Comparison of ENCODE assay signal across 13 mouse cellular contexts in genomic region chr1:170438471-170439151, GRCm38 (mm10).
DNase-seq lines count a peak whose midpoint lies in the region; ATAC-seq and TF ChIP-seq lines count a peak whose summit lies in the region.
"Had no signal": no experiment of that assay in that cellular context is flagged by ENCODE, and none has a peak within 500 bp of the region (broad histone marks: within the 10 kb centered on the region; RNA-seq: fewer than 3 reads in every experiment).

No protein-coding gene starts in this region.

- H3K4me3 ChIP-seq in kidney, adult 2 months (ENCODE audit: insufficient read depth, low read depth, low read length), result no peak overlapping the region
- H3K4me3 ChIP-seq in forebrain, embryonic 14.5 days (ENCODE audit: low read depth, low read length), result no peak overlapping the region
- H3K4me3 ChIP-seq: stomach, embryonic 15.5 days had no signal

- H3K27me3 ChIP-seq in kidney, adult 2 months (replicated peaks; ENCODE audit: control insufficient read depth, insufficient read depth, low read length), result no peaks in the 10 kb centered on the region
- no peaks in the 10 kb centered on the region for H3K27me3 ChIP-seq in Patski
- no peaks in the 10 kb centered on the region for H3K27me3 ChIP-seq in forebrain, embryonic 14.5 days (replicated peaks; ENCODE audit: control insufficient read depth, insufficient read depth, low read length)
- H3K27me3 ChIP-seq: stomach, embryonic 15.5 days had no signal

- H3K9me3 ChIP-seq in forebrain, embryonic 14.5 days (replicated peaks; ENCODE audit: control insufficient read depth, low read length), result no peaks in the 10 kb centered on the region
- H3K9me3 ChIP-seq: stomach, embryonic 15.5 days had no signal

- CTCF ChIA-PET in Patski (lab: Charles Lee), result no interaction called here

- H3K9ac ChIP-seq in forebrain, embryonic 14.5 days (ENCODE audit: low read length), result no peak overlapping the region
- H3K9ac ChIP-seq: stomach, embryonic 15.5 days had no signal

- peak; percentile 93 for ATAC-seq in Patski
- ATAC-seq in forebrain, embryonic 14.5 days, result peak; percentile 59; the same call in 1 of the 2 replicates
- ATAC-seq: inflammation-experienced regulatory T-cells, adult 6 months had no signal

- POLR2A ChIA-PET in Patski (lab: Charles Lee), result interaction anchor here (0.6 kb wide), 1 partner anchor 223 kb away, joined by 3 read pairs; no protein-coding TSS in a partner anchor

- H3K4me1 ChIP-seq in kidney, adult 2 months (ENCODE audit: control insufficient read depth, insufficient read depth, low read length), result peaks cover 19% of the 10 kb centered on the region
- peaks cover 4% of the 10 kb centered on the region; the same call in 1 of the 2 replicates for H3K4me1 ChIP-seq in forebrain, embryonic 14.5 days (ENCODE audit: control insufficient read depth, insufficient read depth, low read length)
- H3K4me1 ChIP-seq: stomach, embryonic 15.5 days had no signal

- no peak overlapping the region for H3K4me2 ChIP-seq in forebrain, embryonic 14.5 days (ENCODE audit: low read length)
- H3K4me2 ChIP-seq: stomach, embryonic 15.5 days had no signal

- DNase-seq in kidney, adult 2 months, result peak; percentile 27
- no peak for DNase-seq in kidney, postnatal 10 days
- peak; percentile 76 for DNase-seq in Patski (ENCODE audit: low read depth, low spot score)
- DNase-seq in forebrain, embryonic 14.5 days (ENCODE audit: low spot score), result peak; percentile 51
- peak; percentile 39 for DNase-seq in mesoderm, embryonic 11.5 days (ENCODE audit: low read depth, low spot score)
- DNase-seq in right cerebral cortex, postnatal 14 days, result no peak
- DNase-seq in thymus, postnatal 25 days, result no peak
- DNase-seq: adrenal gland, adult 2 months; cerebellum, postnatal 14 days; layer of hippocampus, adult 9-11 months; thymus, postnatal 36 days had no signal

- TF ChIP-seq CTCF in kidney, adult 2 months (conservative IDR thresholded peaks at IDR 0.05; ENCODE audit: insufficient read depth, insufficient read length, low read depth, low read length), result no peak
- TF ChIP-seq CTCF in Patski (IDR thresholded peaks at IDR 0.05), result no peak

- TF ChIP-seq POLR2A in kidney, adult 2 months (IDR thresholded peaks at IDR 0.05; ENCODE audit: low read depth, low read length), result no peak

- no peaks in the 10 kb centered on the region for H3K36me3 ChIP-seq in kidney, adult 2 months (ENCODE audit: control insufficient read depth, insufficient read depth, low read length)
- H3K36me3 ChIP-seq in forebrain, embryonic 14.5 days (ENCODE audit: control insufficient read depth, insufficient read depth, low read length), result no peaks in the 10 kb centered on the region
- H3K36me3 ChIP-seq: stomach, embryonic 15.5 days had no signal

- H3K27ac ChIP-seq in kidney, adult 2 months (ENCODE audit: insufficient read depth, low read depth, low read length), result no peak overlapping the region
- no peak overlapping the region for H3K27ac ChIP-seq in forebrain, embryonic 14.5 days (ENCODE audit: low read depth, low read length)
- H3K27ac ChIP-seq: stomach, embryonic 15.5 days had no signal

- WGBS in kidney, adult 2 months, result 63% methylated on average over 7 of the region's 7 CpGs
- 35% methylated on average over 7 of the region's 7 CpGs for WGBS in forebrain, embryonic 14.5 days

- in situ Hi-C loops in Patski (cut with MboI; ENCODE audit: low pct_unique_long_range_greater_than_20kb), result no loop called here

Comparison
In these comparisons a context has a peak if more than half of its experiments do, and no peak if none do; other contexts are left out.
1. DNase-seq: peak in kidney, adult 2 months (single experiment), Patski (single experiment), forebrain, embryonic 14.5 days (single experiment) and mesoderm, embryonic 11.5 days (single experiment); none in kidney, postnatal 10 days (single experiment), right cerebral cortex, postnatal 14 days (single experiment) and thymus, postnatal 25 days (single experiment).